Mouse (Mus musculus): ENCODE measurements around the gene Armc3. TPM values are rescaled to one million over a fixed set of nuclear protein-coding genes. Genes with fewer than 3 reads are reported as not detected.

Gene Armc3
- polyA plus RNA-seq, 1 experiment from 2014 or later = 0.14 TPM

- no peak for ATAC-seq (replicated peaks; ENCODE audit: low FRiP score)
- 78% methylated on average over 4 of the region's 4 CpGs for WGBS
Measured at GRCm38 (mm10) chr2:19235614-19236013, 36.5 kb downstream of the Armc3 start.

GRCm38 (mm10) chr2:19238771-19239170 lies 39.7 kb downstream of the Armc3 start:
- no peak for ATAC-seq (replicated peaks; ENCODE audit: low FRiP score)
- Histone ChIP-seq H3K36me3 (no peaks in the 10 kb centered on the region), H3K9ac (no peak overlapping the region), H3K27me3 (no peaks in the 10 kb centered on the region), H3K4me1 (0 out of 2 replicates have a peak, but pooled peaks cover 4% of the 10 kb centered on the region), H3K4me3 (replicated peaks) (no peak overlapping the region), H3K27ac (no peak overlapping the region), H3K9me3 (replicated peaks) (no peaks in the 10 kb centered on the region), H3K4me2 (no peak overlapping the region)
- 75% methylated on average over 2 of the region's 2 CpGs for WGBS

More at GRCm38 (mm10) chr2:19235614-19236013, 36.5 kb downstream of the Armc3 start:
- no peaks in the 10 kb centered on the region for H3K9me3 ChIP-seq (replicated peaks)
- no peak overlapping the region for H3K9ac ChIP-seq
- no peaks in the 10 kb centered on the region for H3K27me3 ChIP-seq
- H3K36me3 ChIP-seq = no peaks in the 10 kb centered on the region
- no peak overlapping the region for H3K4me3 ChIP-seq (replicated peaks)
- H3K4me1 ChIP-seq = 0 out of 2 replicates have a peak, but pooled peaks cover 1% of the 10 kb centered on the region
- H3K27ac ChIP-seq = no peak overlapping the region
- H3K4me2 ChIP-seq = no peak overlapping the region

- no peak overlapping the region for H3K27ac ChIP-seq
- H3K4me2 ChIP-seq = no peak overlapping the region
- no peak overlapping the region for H3K4me3 ChIP-seq (replicated peaks)
- no peak overlapping the region for H3K9ac ChIP-seq
- WGBS = 80% methylated on average over 11 of the region's 11 CpGs
- no peaks in the 10 kb centered on the region for H3K27me3 ChIP-seq
- ATAC-seq (replicated peaks; ENCODE audit: low FRiP score) = no peak
- H3K36me3 ChIP-seq = no peaks in the 10 kb centered on the region
- H3K4me1 ChIP-seq = no peaks in the 10 kb centered on the region
- no peaks in the 10 kb centered on the region for H3K9me3 ChIP-seq (replicated peaks)
Measured at GRCm38 (mm10) chr2:19249611-19250010, 50.5 kb downstream of the Armc3 start.

GRCm38 (mm10) chr2:19255037-19255436 lies 55.9 kb downstream of the Armc3 start:
- no peak for ATAC-seq (replicated peaks; ENCODE audit: low FRiP score)
- Histone ChIP-seq H3K9me3 (replicated peaks) (no peaks in the 10 kb centered on the region), H3K36me3 (no peaks in the 10 kb centered on the region), H3K9ac (no peak overlapping the region), H3K4me1 (no peaks in the 10 kb centered on the region), H3K27ac (no peak overlapping the region), H3K4me2 (no peak overlapping the region), H3K4me3 (replicated peaks) (no peak overlapping the region), H3K27me3 (no peaks in the 10 kb centered on the region)
- WGBS = 79% methylated on average over 3 of the region's 3 CpGs

GRCm38 (mm10) chr2:19257255-19257654 lies 58.2 kb downstream of the Armc3 start:
- Histone ChIP-seq H3K36me3 (no peaks in the 10 kb centered on the region), H3K4me2 (no peak overlapping the region), H3K4me1 (no peaks in the 10 kb centered on the region), H3K9ac (no peak overlapping the region), H3K9me3 (replicated peaks) (no peaks in the 10 kb centered on the region), H3K4me3 (replicated peaks) (no peak overlapping the region), H3K27ac (no peak overlapping the region), H3K27me3 (no peaks in the 10 kb centered on the region)
- no peak for ATAC-seq (replicated peaks; ENCODE audit: low FRiP score)

GRCm38 (mm10) chr2:19260399-19260798 lies 61.3 kb downstream of the Armc3 start:
- Histone ChIP-seq H3K27me3 (no peaks in the 10 kb centered on the region), H3K36me3 (no peaks in the 10 kb centered on the region), H3K9me3 (replicated peaks) (no peaks in the 10 kb centered on the region), H3K4me2 (no peak overlapping the region), H3K4me1 (no peaks in the 10 kb centered on the region), H3K27ac (no peak overlapping the region), H3K4me3 (replicated peaks) (no peak overlapping the region), H3K9ac (no peak overlapping the region)
- no peak for ATAC-seq (replicated peaks; ENCODE audit: low FRiP score)
- WGBS = 89% methylated on average over 6 of the region's 6 CpGs

GRCm38 (mm10) chr2:19263375-19263774 lies 64.3 kb downstream of the Armc3 start:
- no peak overlapping the region for H3K9ac ChIP-seq
- no peaks in the 10 kb centered on the region for H3K4me1 ChIP-seq
- H3K27ac ChIP-seq = no peak overlapping the region
- no peak overlapping the region for H3K4me3 ChIP-seq (replicated peaks)
- no peak for ATAC-seq (replicated peaks; ENCODE audit: low FRiP score)
- WGBS = 55% methylated on average over 5 of the region's 5 CpGs
- H3K27me3 ChIP-seq = no peaks in the 10 kb centered on the region
- no peaks in the 10 kb centered on the region for H3K36me3 ChIP-seq
- H3K4me2 ChIP-seq = no peak overlapping the region
- H3K9me3 ChIP-seq (replicated peaks) = no peaks in the 10 kb centered on the region

- no peak overlapping the region for H3K4me3 ChIP-seq (replicated peaks)
- H3K9me3 ChIP-seq (replicated peaks) = no peaks in the 10 kb centered on the region
- no peaks in the 10 kb centered on the region for H3K27me3 ChIP-seq
- no peak overlapping the region for H3K4me2 ChIP-seq
- no peaks in the 10 kb centered on the region for H3K36me3 ChIP-seq
- H3K9ac ChIP-seq = no peak overlapping the region
- ATAC-seq (replicated peaks; ENCODE audit: low FRiP score) = no peak
- no peaks in the 10 kb centered on the region for H3K4me1 ChIP-seq
- WGBS = 74% methylated on average over 2 of the region's 2 CpGs
- no peak overlapping the region for H3K27ac ChIP-seq
Measured at GRCm38 (mm10) chr2:19265834-19266233, 66.7 kb downstream of the Armc3 start.

- 58% methylated on average over 2 of the region's 2 CpGs for WGBS
- no peak overlapping the region for H3K4me3 ChIP-seq (replicated peaks)
- no peak for ATAC-seq (replicated peaks; ENCODE audit: low FRiP score)
Measured at GRCm38 (mm10) chr2:19267396-19267795, 68.3 kb downstream of the Armc3 start.

GRCm38 (mm10) chr2:19269955-19270354 lies 70.9 kb downstream of the Armc3 start:
- no peak overlapping the region for H3K4me2 ChIP-seq
- no peaks in the 10 kb centered on the region for H3K27me3 ChIP-seq
- H3K4me3 ChIP-seq (replicated peaks) = no peak overlapping the region
- ATAC-seq (replicated peaks; ENCODE audit: low FRiP score) = no peak
- no peak overlapping the region for H3K27ac ChIP-seq
- H3K9me3 ChIP-seq (replicated peaks) = no peaks in the 10 kb centered on the region
- WGBS = 53% methylated on average over 5 of the region's 5 CpGs
- H3K36me3 ChIP-seq = no peaks in the 10 kb centered on the region
- H3K9ac ChIP-seq = no peak overlapping the region
- H3K4me1 ChIP-seq = no peaks in the 10 kb centered on the region

More at GRCm38 (mm10) chr2:19267396-19267795, 68.3 kb downstream of the Armc3 start:
- Histone ChIP-seq H3K4me1 (no peaks in the 10 kb centered on the region), H3K9ac (no peak overlapping the region), H3K36me3 (no peaks in the 10 kb centered on the region), H3K27ac (no peak overlapping the region), H3K9me3 (replicated peaks) (no peaks in the 10 kb centered on the region), H3K27me3 (no peaks in the 10 kb centered on the region), H3K4me2 (no peak overlapping the region)

GRCm38 (mm10) chr2:19270709-19271120 lies 71.6 kb downstream of the Armc3 start:
- peak; percentile 82 for ATAC-seq (replicated peaks; ENCODE audit: low FRiP score)

GRCm38 (mm10) chr2:19274583-19274982 lies 75.5 kb downstream of the Armc3 start:
- Histone ChIP-seq H3K27ac (no peak overlapping the region), H3K9me3 (replicated peaks) (no peaks in the 10 kb centered on the region), H3K4me3 (replicated peaks) (no peak overlapping the region), H3K36me3 (no peaks in the 10 kb centered on the region), H3K9ac (no peak overlapping the region), H3K27me3 (peaks cover 5% of the 10 kb centered on the region; the same call in 1 of the 2 replicates), H3K4me1 (0 out of 2 replicates have a peak, but pooled peaks cover 2% of the 10 kb centered on the region), H3K4me2 (no peak overlapping the region)
- ATAC-seq (replicated peaks; ENCODE audit: low FRiP score) = no peak
- WGBS = 48% methylated on average over 2 of the region's 2 CpGs

More at GRCm38 (mm10) chr2:19270709-19271120, 71.6 kb downstream of the Armc3 start:
- no peak overlapping the region for H3K4me3 ChIP-seq (replicated peaks)
- no peaks in the 10 kb centered on the region for H3K4me1 ChIP-seq
- H3K9ac ChIP-seq = no peak overlapping the region
- WGBS = 32% methylated on average over 9 of the region's 9 CpGs
- no peaks in the 10 kb centered on the region for H3K27me3 ChIP-seq
- H3K27ac ChIP-seq = 0 out of 2 replicates have a peak overlapping the region, but pooled peaks have one; percentile 25
- H3K36me3 ChIP-seq = no peaks in the 10 kb centered on the region
- H3K9me3 ChIP-seq (replicated peaks) = no peaks in the 10 kb centered on the region
- H3K4me2 ChIP-seq = 0 out of 2 replicates have a peak overlapping the region, but pooled peaks have one; percentile 15

All from kidney, embryonic 15.5 days (tissue).